In genomic region chr1:50696916-50697315, GRCm38 (mm10) we compare ENCODE assay signal across 14 mouse cellular contexts.
DNase-seq lines count a peak whose midpoint lies in the region; ATAC-seq and TF ChIP-seq lines count a peak whose summit lies in the region.
"Had no signal": no experiment of that assay in that cellular context is flagged by ENCODE, and none has a peak within 500 bp of the region (broad histone marks: within the 10 kb centered on the region; RNA-seq: fewer than 3 reads in every experiment).

No protein-coding gene starts in this region.

- no peak overlapping the region for H3K9ac ChIP-seq in intestine, embryonic 14.5 days (ENCODE audit: low read length)
- H3K9ac ChIP-seq in intestine, postnatal 0 days (ENCODE audit: low read depth, low read length) = no peak overlapping the region
- no peak overlapping the region for H3K9ac ChIP-seq in heart, embryonic 15.5 days
- H3K9ac ChIP-seq: embryonic facial prominence, embryonic 12.5 days; liver, postnatal 0 days; neural tube, embryonic 13.5 days had no signal

- H3K4me1 ChIP-seq in intestine, embryonic 14.5 days (replicated peaks; ENCODE audit: control insufficient read depth, insufficient read depth, low read length) = 0 out of 2 replicates have a peak, but pooled peaks cover 4% of the 10 kb centered on the region
- 0 out of 2 replicates have a peak, but pooled peaks cover 2% of the 10 kb centered on the region for H3K4me1 ChIP-seq in intestine, postnatal 0 days (replicated peaks; ENCODE audit: control insufficient read depth, insufficient read depth, low read length)
- peaks cover 12% of the 10 kb centered on the region; the same call in 1 of the 2 replicates for H3K4me1 ChIP-seq in heart, embryonic 15.5 days (replicated peaks)
- H3K4me1 ChIP-seq: embryonic facial prominence, embryonic 12.5 days had no signal

- DNase-seq in intestine, embryonic 14.5 days (ENCODE audit: low spot score) = no peak
- peak; percentile 20 for DNase-seq in heart, adult 8-10 months (ENCODE audit: low spot score)
- peak; percentile 18 to 19 for DNase-seq in right cerebral cortex, postnatal 10 days (ENCODE audit: low spot score in 2 of 2)
- DNase-seq in liver = no peak
- DNase-seq in layer of hippocampus, postnatal 10 days (ENCODE audit: low spot score in 2 of 2) = no peak
- DNase-seq: cerebellum, adult 18-20 months; kidney, adult 11 months; kidney, postnatal 14 days; layer of hippocampus, postnatal 36 days; liver, postnatal 0 days had no signal

- H3K27ac ChIP-seq in intestine, embryonic 14.5 days (ENCODE audit: low read depth) = no peak overlapping the region
- H3K27ac ChIP-seq in intestine, postnatal 0 days (ENCODE audit: low read depth, low read length) = no peak overlapping the region
- H3K27ac ChIP-seq in heart, embryonic 15.5 days = peak overlapping the region; percentile 84
- H3K27ac ChIP-seq: embryonic facial prominence, embryonic 12.5 days; neural tube, embryonic 13.5 days had no signal

- H3K9me3 ChIP-seq in intestine, embryonic 14.5 days (ENCODE audit: control insufficient read depth, low read length) = no peaks in the 10 kb centered on the region
- no peaks in the 10 kb centered on the region for H3K9me3 ChIP-seq in intestine, postnatal 0 days (ENCODE audit: control insufficient read depth)
- no peaks in the 10 kb centered on the region for H3K9me3 ChIP-seq in heart, embryonic 15.5 days (replicated peaks)
- H3K9me3 ChIP-seq: embryonic facial prominence, embryonic 12.5 days; neural tube, embryonic 13.5 days had no signal

- no peak overlapping the region for H3K4me3 ChIP-seq in intestine, embryonic 14.5 days (ENCODE audit: low read depth, low read length)
- H3K4me3 ChIP-seq in intestine, postnatal 0 days (ENCODE audit: low read depth, low read length) = no peak overlapping the region
- no peak overlapping the region for H3K4me3 ChIP-seq in heart, embryonic 15.5 days
- H3K4me3 ChIP-seq: embryonic facial prominence, embryonic 12.5 days; neural tube, embryonic 13.5 days had no signal

- 66% methylated on average over 1 of the region's 1 CpGs for WGBS in intestine, embryonic 14.5 days
- WGBS in intestine, postnatal 0 days = 64% methylated on average over 1 of the region's 1 CpGs
- 43% methylated on average over 1 of the region's 1 CpGs for WGBS in heart, embryonic 15.5 days

- TF ChIP-seq CTCF in intestine, postnatal 0 days (IDR thresholded peaks at IDR 0.05; ENCODE audit: low read depth) = no peak

- H3K36me3 ChIP-seq in intestine, embryonic 14.5 days (ENCODE audit: control insufficient read depth, insufficient read depth, low read length) = no peaks in the 10 kb centered on the region
- no peaks in the 10 kb centered on the region for H3K36me3 ChIP-seq in intestine, postnatal 0 days (ENCODE audit: control insufficient read depth, insufficient read depth)
- no peaks in the 10 kb centered on the region for H3K36me3 ChIP-seq in heart, embryonic 15.5 days
- H3K36me3 ChIP-seq: embryonic facial prominence, embryonic 12.5 days; neural tube, embryonic 13.5 days had no signal

- no peaks in the 10 kb centered on the region for H3K27me3 ChIP-seq in intestine, embryonic 14.5 days (replicated peaks; ENCODE audit: control insufficient read depth, insufficient read depth, low read length)
- H3K27me3 ChIP-seq in intestine, postnatal 0 days (replicated peaks; ENCODE audit: control insufficient read depth, insufficient read depth, low read length) = no peaks in the 10 kb centered on the region
- no peaks in the 10 kb centered on the region for H3K27me3 ChIP-seq in heart, embryonic 15.5 days
- H3K27me3 ChIP-seq: embryonic facial prominence, embryonic 12.5 days; neural tube, embryonic 13.5 days had no signal

- ATAC-seq in intestine, embryonic 14.5 days (replicated peaks; ENCODE audit: low FRiP score, low TSS enrichment, low read depth) = 0 out of 2 replicates have a peak, but pooled peaks have one; percentile 17
- no peak for ATAC-seq in intestine, postnatal 0 days
- peak; percentile 90 for ATAC-seq in heart, embryonic 15.5 days (replicated peaks; ENCODE audit: insufficient number of reproducible peaks, insufficient read depth, low FRiP score, low read depth)
- ATAC-seq: liver, postnatal 0 days had no signal

- no peak overlapping the region for H3K4me2 ChIP-seq in intestine, embryonic 14.5 days (ENCODE audit: low read length)
- no peak overlapping the region for H3K4me2 ChIP-seq in intestine, postnatal 0 days (replicated peaks; ENCODE audit: low read depth)
- H3K4me2 ChIP-seq in heart, embryonic 15.5 days = no peak overlapping the region
- H3K4me2 ChIP-seq: embryonic facial prominence, embryonic 12.5 days; neural tube, embryonic 13.5 days had no signal

Comparison
In these comparisons a context has a peak if more than half of its experiments do, and no peak if none do; other contexts are left out.
1. DNase-seq: peak in heart, adult 8-10 months (single experiment) and right cerebral cortex, postnatal 10 days (2 of 2); none in intestine, embryonic 14.5 days (single experiment), liver (single experiment) and layer of hippocampus, postnatal 10 days (0 of 2).